Mouse (Mus musculus) left cerebral cortex, adult 2 months (tissue): ENCODE data around the gene Pi16. TPM values are rescaled to one million over a fixed set of nuclear protein-coding genes. Genes with fewer than 3 reads are reported as not detected.

Source experiments
- DNase-seq, 2 experiments: peaks; one replicate each; pipeline ENCODE4 v3.0.0; 2021 to 2022; ENCODE audit warnings: low spot score in 2 of 2, mixed read lengths in 1 of 2; ENCODE audit errors: extremely low spot score in 1 of 2
- H3K27ac ChIP-seq: fragments of 200-600 bp; 2 replicates; pipeline ENCODE4 v1.8.1; 2022
- H3K4me3 ChIP-seq: fragments of 200-600 bp; 2 replicates; pipeline ENCODE4 v1.8.1; 2022
- CTCF ChIP-seq: fragments of 200-600 bp; IDR thresholded peaks from 2 replicates; pipeline ENCODE4 v1.8.1; 2022; ENCODE audit warnings: antibody characterized with exemption, mild to moderate bottlenecking, moderate library complexity
- intact Hi-C: fragments of 180-260 bp; cut with DNase I; formaldehyde crosslinking; loops from one replicate; pipeline ENCODE4 v1.15.1; 2025
- total RNA-seq, 2 experiments: library from RNA; stranded (reverse); gene quantifications; 2 replicates each; pipeline ENCODE4 v1.2.3; 2021

The Pi16 gene
- total RNA-seq, 2 experiments from 2014 or later, result 1.2 to 1.4 TPM

GRCm38 (mm10) chr17:29337979-29338823, 20.7 kb downstream of the Pi16 start:
- DNase-seq, result no peak
- Histone ChIP-seq H3K4me3 (no peak overlapping the region), H3K27ac (peak overlapping the region; percentile 59)
- intact Hi-C loops, result no loop called here
- TF ChIP-seq CTCF, result no peak

- H3K27ac ChIP-seq, result peak overlapping the region; percentile 36; the same call in 1 of the 2 replicates
- DNase-seq, result no peak
Measured at GRCm38 (mm10) chr17:29339170-29339768, 21.8 kb downstream of the Pi16 start.

GRCm38 (mm10) chr17:29340406-29341261, 23.2 kb downstream of the Pi16 start:
- TF ChIP-seq CTCF, result no peak
- Histone ChIP-seq H3K4me3 (no peak overlapping the region), H3K27ac (no peak overlapping the region)
- intact Hi-C loops, result no loop called here
- no peak for DNase-seq

More at GRCm38 (mm10) chr17:29339170-29339768, 21.8 kb downstream of the Pi16 start:
- no peak for TF ChIP-seq CTCF
- no peak overlapping the region for H3K4me3 ChIP-seq
- intact Hi-C loops, result no loop called here

- no peak for DNase-seq
- intact Hi-C loops, result no loop called here
- Histone ChIP-seq H3K4me3 (no peak overlapping the region), H3K27ac (peak overlapping the region; percentile 67)
- TF ChIP-seq CTCF, result no peak; the same call in none of the 2 replicates
Measured at GRCm38 (mm10) chr17:29341591-29342003, 24.1 kb downstream of the Pi16 start.

GRCm38 (mm10) chr17:29342010-29342910, 24.8 kb downstream of the Pi16 start:
- no peak for TF ChIP-seq CTCF
- no peak for DNase-seq
- H3K27ac ChIP-seq, result peak overlapping the region; percentile 67
- H3K4me3 ChIP-seq, result no peak overlapping the region
- intact Hi-C loops, result no loop called here

GRCm38 (mm10) chr17:29343241-29343640, 25.8 kb downstream of the Pi16 start:
- intact Hi-C loops, result no loop called here
- DNase-seq, result no peak
- H3K4me3 ChIP-seq, result no peak overlapping the region
- H3K27ac ChIP-seq, result no peak overlapping the region
- no peak for TF ChIP-seq CTCF

GRCm38 (mm10) chr17:29345272-29345671, 27.8 kb downstream of the Pi16 start:
- DNase-seq, result no peak
- H3K4me3 ChIP-seq, result peak overlapping the region; percentile 3; the same call in 1 of the 2 replicates
- TF ChIP-seq CTCF, result no peak
- intact Hi-C loops, result no loop called here
- H3K27ac ChIP-seq, result no peak overlapping the region

GRCm38 (mm10) chr17:29346496-29347125, 29.1 kb downstream of the Pi16 start:
- no peak for TF ChIP-seq CTCF
- H3K27ac ChIP-seq, result peak overlapping the region; percentile 85
- intact Hi-C loops, result loop anchor here (2.0 kb wide), 1 partner anchor 78 kb away; the partner anchor contains the start of gene BC004004
- peak overlapping the region; percentile 62 for H3K4me3 ChIP-seq
- DNase-seq, result peak; percentile 66 to 67

GRCm38 (mm10) chr17:29347126-29347644, 29.7 kb downstream of the Pi16 start:
- no peak for TF ChIP-seq CTCF
- DNase-seq, result peak in 1 of 2 experiments; percentile 59
- H3K27ac ChIP-seq, result peak overlapping the region; percentile 85
- intact Hi-C loops, result loop anchor here (2.0 kb wide), 1 partner anchor 78 kb away; the partner anchor contains the start of gene BC004004
- H3K4me3 ChIP-seq, result peak overlapping the region; percentile 62

- Histone ChIP-seq H3K4me3 (peak within 1 kb of the TSS; percentile 62), H3K27ac (peak within 1 kb of the TSS; percentile 85)
- TF ChIP-seq CTCF, result no peak
- intact Hi-C loops, result loop anchor here (2.0 kb wide), 1 partner anchor 79 kb away; the partner anchor contains the start of gene BC004004
- DNase-seq, result peak; percentile 98
Measured at GRCm38 (mm10) chr17:29347645-29348256, 30.3 kb downstream of the Pi16 start, which contains the start of gene Mtch1. Gene Mtch1, minus strand, starts transcription at chr17:29347934.
